Mouse (Mus musculus) megakaryocyte, embryonic 14.5 days (primary cell): Measurements from ENCODE around the gene Coq6.

ENCODE experiments used
- FLI1 ChIP-seq: IDR thresholded peaks from 2 replicates; pipeline ENCODE4 v1.6.1; 2012; ENCODE audit warnings: low read length, inconsistent platforms, mixed read lengths
- GATA1 ChIP-seq: IDR thresholded peaks from 3 replicates; pipeline ENCODE4 v1.6.1; 2012; ENCODE audit warnings: mixed read lengths, low read length, inconsistent platforms, borderline replicate concordance

DNA sequence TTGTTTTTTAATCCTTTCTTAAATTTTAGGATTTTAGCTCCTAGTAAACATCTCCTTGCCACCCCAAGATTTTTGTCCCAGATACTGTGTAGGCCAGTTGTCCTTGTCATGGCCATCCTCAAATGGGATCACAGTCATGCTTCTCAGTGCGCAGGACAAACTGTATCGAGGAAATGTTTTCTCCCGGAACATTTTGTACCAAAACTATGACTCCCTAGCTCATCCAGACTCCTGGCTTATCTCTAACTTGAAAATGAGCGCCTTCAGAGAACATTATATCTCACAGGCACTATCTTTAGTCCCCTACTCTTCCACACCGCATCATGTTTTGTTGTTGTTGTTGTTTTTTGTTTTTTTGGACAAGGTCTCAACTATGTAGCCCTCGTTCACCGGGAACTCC, 45.5 kb upstream of the Coq6 start:
- TF ChIP-seq FLI1 (no peak), GATA1 (no peak)
